Mouse (Mus musculus) liver, embryonic 14.5 days (tissue): ENCODE data around the gene Pigr.

Experiments used
- CTCF ChIP-seq: IDR thresholded peaks from 2 replicates; pipeline ENCODE4 v1.5.1; 2016; ENCODE audit warnings: antibody characterized with exemption, low read depth, control low read depth
- EP300 ChIP-seq: IDR thresholded peaks from 2 replicates; pipeline ENCODE4 v1.6.1; 2016; ENCODE audit warnings: antibody characterized with exemption, low read depth

DNA sequence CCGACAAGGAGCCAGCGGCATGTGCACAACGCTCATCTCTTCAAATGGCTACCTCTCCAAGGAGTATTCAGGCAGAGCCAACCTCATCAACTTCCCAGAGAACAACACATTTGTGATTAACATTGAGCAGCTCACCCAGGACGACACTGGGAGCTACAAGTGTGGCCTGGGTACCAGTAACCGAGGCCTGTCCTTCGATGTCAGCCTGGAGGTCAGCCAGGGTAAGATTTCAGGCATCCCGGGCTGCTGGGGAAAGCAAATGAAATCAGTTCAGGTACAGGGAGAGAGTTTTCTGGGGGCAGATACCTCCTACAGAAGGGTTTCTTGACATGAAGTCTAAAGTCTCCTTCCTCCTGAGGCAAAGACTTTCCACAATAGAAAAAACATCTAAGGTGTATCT is 15.1 kb downstream of the Pigr start:
- TF ChIP-seq CTCF: no peak
- no peak for TF ChIP-seq EP300
